Mouse (Mus musculus) E14TG2a.4 (cell line): ENCODE measurements around the gene Prkn.

Experiments
- CTCF ChIP-seq: conservative IDR thresholded peaks from 2 replicates; pipeline ENCODE4 v1.5.1; 2014; ENCODE audit warnings: low read length
- NANOG ChIP-seq: IDR thresholded peaks from 2 replicates; pipeline ENCODE4 v1.6.1; 2014; ENCODE audit warnings: borderline replicate concordance, low read length, mixed read lengths
- POU5F1 ChIP-seq: IDR thresholded peaks from 2 replicates; pipeline ENCODE4 v1.6.1; 2014; ENCODE audit warnings: low read length, borderline replicate concordance

- TF ChIP-seq CTCF (no peak), NANOG (no peak), POU5F1 (no peak)
Observed at GRCm38 (mm10) chr17:12032014-12032791, 1192.0 kb downstream of the Prkn start.
